Mouse (Mus musculus) right cerebral cortex, postnatal 14 days (tissue): Measurements from ENCODE around the gene Mrpl19.
A peak's percentile ranks its signal among the peaks of the same experiment; 100 is the strongest.

Experiments used
- DNase-seq: peaks from one replicate; pipeline ENCODE4 v3.0.0; 2022

Gene Mrpl19

GRCm38 (mm10) chr6:81965296-81966067, at the start of gene Mrpl19:
Gene Mrpl19, minus strand, starts transcription at chr6:81965958.
- DNase-seq, result peak; percentile 84

DNA sequence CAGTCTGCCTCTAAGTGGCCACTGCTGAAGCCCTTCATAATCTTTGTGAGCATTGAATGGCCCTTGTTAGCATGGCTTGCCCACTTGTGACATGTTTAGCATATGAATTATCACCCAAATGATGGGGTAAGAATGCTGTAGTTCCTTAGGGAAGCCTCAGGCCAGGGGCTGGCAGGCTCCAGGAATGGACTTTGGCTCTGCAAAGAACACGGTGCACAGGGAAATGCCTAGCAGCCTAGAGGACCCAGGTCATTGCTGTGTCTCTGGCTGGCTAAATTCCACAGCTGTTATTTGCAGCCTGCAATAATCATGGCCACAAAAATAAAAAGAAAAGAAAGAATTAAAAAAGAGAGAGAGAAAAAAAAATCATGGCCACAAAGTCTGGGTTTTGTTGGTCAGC, 46.6 kb upstream of the Mrpl19 start:
- no peak for DNase-seq

DNA sequence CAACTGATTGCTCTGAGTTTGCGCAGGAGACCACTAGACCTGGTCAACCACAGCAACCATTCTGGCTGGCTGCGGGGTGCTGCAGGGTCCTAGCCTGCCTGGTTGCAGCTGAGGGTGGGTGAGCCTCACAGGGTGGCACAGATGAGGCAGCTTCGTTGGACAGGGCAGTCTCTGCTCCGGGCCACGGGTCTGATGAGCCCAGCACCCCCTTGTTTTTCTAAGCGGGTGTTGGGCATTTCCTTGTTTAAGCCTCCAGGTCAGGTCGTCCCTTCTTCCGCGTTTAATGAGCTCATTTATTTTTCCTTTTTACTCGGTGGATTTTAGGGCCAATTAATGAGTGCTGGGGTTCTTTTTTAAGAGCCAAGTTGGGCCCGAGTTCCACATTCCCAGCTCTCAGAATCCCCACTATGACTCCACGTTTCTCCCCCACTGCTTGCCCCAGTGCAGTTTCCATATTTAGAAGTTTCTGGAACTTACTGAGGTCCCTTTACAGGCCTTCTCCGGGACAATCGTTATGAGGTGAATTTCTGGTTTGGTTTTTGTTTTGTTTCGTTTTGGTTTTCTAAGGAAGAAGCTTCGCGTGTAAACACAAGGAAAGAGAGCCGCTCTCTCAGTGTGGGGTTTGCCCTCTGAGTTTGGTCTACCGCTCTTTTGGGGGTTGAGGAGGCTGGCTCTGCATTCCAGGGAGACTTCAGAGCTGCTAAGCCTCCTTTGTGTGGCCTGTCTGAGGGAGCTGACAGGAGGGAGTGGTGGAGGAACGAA, 24.5 kb upstream of the Mrpl19 start:
- DNase-seq, result no peak

- no peak for DNase-seq
Measured at GRCm38 (mm10) chr6:81988341-81988740, 22.6 kb upstream of the Mrpl19 start.

DNA sequence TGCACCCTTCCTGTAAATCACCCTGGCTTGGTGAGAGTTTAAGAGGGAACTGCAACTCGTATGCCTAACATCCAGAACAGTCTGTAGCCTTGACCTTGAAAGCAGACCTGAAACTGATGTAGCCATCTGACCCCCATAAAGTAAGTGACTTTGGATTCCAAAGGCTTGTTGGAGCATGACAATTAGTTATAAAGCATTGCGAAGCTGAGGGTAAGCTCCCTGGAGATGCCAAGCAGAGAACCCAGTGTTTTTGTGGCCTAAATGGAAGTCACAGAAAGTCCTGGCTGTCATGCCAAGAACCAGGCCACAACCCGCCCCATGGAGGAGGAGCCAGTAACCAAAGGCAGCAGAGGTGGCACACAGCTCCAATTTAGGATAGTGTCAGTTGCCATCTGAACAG, 21.8 kb upstream of the Mrpl19 start:
- DNase-seq, result no peak

DNA sequence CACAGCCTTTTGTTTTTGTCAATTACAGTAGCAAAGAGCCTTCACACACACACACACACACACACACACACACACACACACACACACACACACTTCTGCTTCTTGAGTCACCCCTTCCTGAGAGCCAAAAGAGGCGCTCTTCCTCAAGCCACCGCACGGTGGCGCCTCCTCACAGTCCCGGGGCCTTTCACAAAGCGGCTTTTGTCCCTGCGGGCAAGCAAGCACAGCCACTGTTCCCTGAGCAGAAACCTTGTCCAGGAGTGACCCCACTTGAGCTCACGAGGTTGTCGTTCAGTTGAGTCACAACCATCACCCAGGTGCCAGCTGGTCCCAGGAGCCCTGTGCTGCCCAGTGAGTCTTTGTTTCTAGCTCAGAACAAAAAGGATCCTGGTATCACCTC, 21.3 kb upstream of the Mrpl19 start:
- DNase-seq, result peak; percentile 82

DNA sequence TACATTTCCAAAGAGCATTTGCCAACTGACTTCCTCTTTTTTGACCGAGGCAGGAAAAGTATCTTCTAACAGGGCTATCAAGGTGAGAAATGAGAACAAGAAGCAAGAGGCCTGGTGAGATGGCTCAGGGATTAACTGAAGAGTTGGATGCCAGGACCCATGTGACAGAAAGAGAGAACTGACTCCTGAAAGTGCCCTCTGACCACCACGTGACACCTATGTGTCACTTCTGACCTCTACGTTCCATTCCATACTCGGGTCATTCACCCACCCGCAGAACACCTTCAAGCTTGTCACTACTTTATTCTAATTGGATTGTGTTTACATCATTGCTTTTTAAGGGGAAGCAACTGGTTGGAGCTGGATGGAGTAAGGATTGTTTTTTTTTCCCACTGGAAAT, 20.8 kb upstream of the Mrpl19 start:
- no peak for DNase-seq

DNA sequence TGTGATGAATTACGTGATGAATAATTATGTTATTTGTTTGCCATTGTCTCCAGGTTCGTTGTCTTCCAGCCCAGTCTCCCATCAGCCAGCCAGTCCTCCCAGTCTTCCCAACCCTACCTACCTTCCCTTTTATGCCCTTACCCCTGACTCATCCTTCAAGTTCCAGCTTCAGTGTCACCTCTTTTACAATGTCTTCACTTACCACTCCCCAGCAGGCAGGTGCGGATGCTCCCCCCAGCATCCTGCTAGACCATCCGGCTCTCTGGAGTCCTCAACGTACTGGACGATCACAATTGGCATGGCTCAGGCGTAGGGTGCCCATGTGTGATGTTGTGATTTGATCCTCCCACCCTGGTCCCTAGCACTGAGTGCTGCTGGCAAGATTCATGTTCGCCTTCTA, 20.4 kb upstream of the Mrpl19 start:
- DNase-seq, result no peak

DNA sequence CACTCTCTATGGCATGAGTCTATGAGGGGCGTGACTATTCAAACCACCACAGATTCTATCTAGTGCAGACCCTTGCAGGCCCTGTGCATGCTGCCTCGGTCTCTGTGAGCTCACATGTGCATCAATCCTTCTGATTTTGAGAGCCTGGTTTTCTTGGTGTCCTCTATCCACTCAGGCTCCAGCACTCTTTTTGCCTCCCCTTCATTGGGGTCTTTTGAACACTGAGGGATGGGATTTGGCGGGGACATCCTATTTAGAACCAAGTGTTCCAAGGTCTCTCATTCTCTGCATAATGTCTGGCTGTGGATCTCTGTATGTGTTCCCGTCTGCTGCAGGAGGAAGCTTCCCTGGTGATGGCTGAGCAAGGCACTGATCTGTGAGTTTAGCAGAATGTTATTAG, 13.5 kb upstream of the Mrpl19 start:
- DNase-seq, result no peak

- peak; percentile 84 for DNase-seq
Measured at GRCm38 (mm10) chr6:81975971-81976621, 10.3 kb upstream of the Mrpl19 start.

- no peak for DNase-seq
Measured at GRCm38 (mm10) chr6:81972595-81972994, 6.8 kb upstream of the Mrpl19 start.

DNA sequence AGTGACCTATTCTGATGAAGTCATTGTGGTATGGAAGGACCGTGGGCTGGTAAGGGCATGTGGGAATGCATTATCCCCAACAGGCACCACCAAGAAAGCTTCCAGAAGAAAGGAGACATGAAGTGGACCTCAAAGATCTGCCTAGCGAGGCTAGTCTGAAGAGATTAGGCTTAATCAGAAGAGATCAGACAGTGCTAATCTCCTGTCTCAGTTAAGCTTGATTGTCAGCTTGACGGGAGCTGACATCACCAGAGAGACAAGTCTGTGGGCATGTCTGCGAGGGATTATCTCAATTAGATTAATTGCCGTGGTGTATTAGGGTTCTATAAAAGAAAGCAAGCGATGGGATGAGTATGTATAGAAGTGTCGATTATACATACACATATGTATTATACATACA, 5.4 kb upstream of the Mrpl19 start:
- DNase-seq, result no peak

GRCm38 (mm10) chr6:81966068-81966544, 348 bp upstream of the Mrpl19 start:
- no peak for DNase-seq

GRCm38 (mm10) chr6:81960284-81960683, 5.5 kb downstream of the Mrpl19 start:
- no peak for DNase-seq

- no peak for DNase-seq
Measured at GRCm38 (mm10) chr6:81959866-81960265, 5.9 kb downstream of the Mrpl19 start.

DNA sequence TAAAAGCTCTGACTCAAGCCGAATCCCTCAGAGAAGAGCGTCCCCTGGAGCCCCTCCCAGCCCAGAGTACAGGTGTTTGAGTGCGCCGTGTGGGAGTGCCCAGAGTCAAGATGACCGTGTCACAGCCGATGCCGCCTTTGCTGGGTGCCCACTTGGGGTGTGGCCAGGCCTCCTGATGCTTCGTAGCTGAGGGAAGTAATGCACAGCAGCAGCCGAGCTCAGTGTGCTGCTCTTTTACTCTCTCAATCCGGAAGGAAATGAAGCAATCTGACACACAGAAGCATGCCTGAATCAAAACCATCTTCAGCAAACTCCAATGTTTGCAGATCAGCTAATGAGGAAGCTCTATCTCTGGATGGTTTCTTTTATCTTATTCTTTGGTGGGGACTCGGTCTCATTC, 7.8 kb downstream of the Mrpl19 start:
- DNase-seq, result no peak

DNA sequence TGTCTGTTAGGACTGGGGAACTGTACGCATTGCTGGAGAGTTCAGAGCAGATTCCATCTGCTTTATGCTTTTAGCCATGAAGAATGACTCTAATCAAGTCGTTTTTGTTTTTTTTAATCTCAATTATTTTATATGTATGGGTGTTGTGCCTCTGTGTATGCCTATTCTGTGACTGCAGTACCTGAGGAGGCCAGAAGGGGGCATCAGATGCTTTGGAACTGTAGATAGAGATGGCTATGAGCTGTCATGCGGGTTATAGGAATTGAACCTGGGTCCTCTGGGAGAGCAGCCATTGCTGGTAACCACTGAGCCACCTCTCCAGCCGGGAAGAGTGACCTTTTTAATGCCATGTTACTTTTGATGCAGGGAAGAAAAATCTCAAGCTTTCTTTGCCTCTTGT, 9.4 kb downstream of the Mrpl19 start:
- DNase-seq, result no peak

DNA sequence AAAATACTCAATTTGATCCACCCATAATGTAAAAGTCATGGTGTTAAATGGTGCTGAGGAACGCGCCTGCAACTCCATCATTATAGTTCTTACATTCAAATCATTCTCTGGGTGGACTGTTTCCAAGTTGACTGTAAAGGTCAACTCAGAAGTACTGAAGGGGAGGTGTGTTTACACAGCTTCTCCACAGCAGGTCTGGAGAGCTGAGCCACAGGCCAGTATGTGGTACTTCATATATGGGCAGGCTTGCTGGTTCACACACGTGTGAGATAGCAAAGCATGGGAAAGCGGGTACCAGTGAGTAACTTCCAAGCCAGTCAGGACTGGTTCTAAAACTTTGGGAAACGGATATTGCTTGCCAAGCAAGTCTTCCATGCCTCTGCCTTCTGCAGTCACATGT, 10.6 kb downstream of the Mrpl19 start:
- no peak for DNase-seq

DNA sequence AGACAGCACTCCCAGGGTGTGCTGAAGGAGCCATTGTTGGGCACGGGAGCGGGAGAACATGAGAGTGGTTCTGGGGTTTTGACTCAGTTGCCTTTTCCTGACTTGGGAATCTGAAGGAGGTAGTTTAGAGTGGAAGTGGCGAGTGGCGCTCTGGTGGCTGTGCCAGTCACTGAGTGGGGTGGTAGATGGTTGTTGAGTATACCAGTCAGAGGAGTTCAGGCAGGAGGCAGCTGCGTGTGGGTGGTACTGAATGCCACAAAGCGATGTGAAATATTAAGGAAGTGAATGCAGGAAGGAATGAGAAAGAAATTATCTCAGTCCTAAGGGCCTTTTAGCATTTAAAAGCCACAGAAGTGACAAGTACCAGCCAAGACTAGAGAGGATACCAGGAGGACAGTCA, 18.9 kb downstream of the Mrpl19 start:
- DNase-seq, result no peak

GRCm38 (mm10) chr6:81944432-81944831, 21.3 kb downstream of the Mrpl19 start:
- no peak for DNase-seq

DNA sequence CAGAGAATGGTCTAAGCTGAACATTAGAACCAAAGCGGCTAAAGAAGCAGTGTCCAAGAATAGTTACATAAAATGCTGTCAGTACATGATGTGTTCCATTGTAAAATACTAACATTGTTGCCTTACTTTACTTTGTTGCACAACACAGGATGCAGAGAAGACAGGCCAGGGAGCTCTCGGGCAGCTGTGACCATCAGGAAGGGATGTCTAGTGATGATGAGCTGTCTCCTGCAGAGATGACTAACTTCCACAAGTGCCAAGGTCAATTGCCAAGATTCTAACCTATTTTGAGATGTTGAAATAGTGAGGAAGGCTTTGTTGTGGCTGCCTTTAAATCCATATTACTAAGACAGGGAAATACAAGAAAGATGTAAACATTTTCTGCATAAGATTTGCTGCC, 22.5 kb downstream of the Mrpl19 start:
- DNase-seq, result no peak

GRCm38 (mm10) chr6:81941718-81942117, 24.0 kb downstream of the Mrpl19 start:
- DNase-seq, result no peak

- no peak for DNase-seq
Measured at GRCm38 (mm10) chr6:81933281-81933680, 32.5 kb downstream of the Mrpl19 start.

DNA sequence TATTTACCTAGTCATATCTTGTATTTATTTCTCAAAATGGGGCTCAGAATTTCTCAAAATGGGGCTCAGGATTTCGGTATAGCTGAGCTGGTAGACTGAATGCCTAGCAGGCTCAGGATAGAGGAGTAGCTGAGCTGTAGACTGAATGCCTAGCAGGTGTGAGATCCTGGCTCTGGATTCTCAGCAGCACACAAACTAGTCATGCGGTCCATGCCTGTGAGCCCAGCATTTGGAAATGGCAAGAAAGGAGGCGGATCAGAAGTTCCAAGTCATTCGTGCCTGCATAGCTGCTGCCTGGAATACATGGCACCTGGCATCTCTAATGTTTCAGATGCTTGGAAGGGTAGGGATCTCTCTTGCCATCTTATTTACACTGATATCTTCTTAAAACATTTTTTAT, 36.4 kb downstream of the Mrpl19 start:
- DNase-seq, result no peak
